Mouse (Mus musculus) C2C12 (cell line): ENCODE data around the gene Adcy7. TPM values are rescaled to one million over a fixed set of nuclear protein-coding genes. Genes with fewer than 3 reads are reported as not detected.

ENCODE experiments used
- H3K27me3 ChIP-seq: one replicate; pipeline ENCODE4 v1.6.1; 2011; ENCODE audit not compliant: control insufficient read depth, insufficient read depth, insufficient read length
- H3K36me3 ChIP-seq: one replicate; pipeline ENCODE4 v1.6.1; 2011; ENCODE audit not compliant: control insufficient read depth, insufficient read depth
- H3K4me3 ChIP-seq: one replicate; pipeline ENCODE4 v1.5.1; 2011; ENCODE audit warnings: mild to moderate bottlenecking, control low read depth; ENCODE audit not compliant: poor library complexity, insufficient read depth, severe bottlenecking
- H3K79me2 ChIP-seq: one replicate; pipeline ENCODE4 v1.6.1; 2011; ENCODE audit not compliant: control insufficient read depth, insufficient read depth
- H3K79me3 ChIP-seq: one replicate; pipeline ENCODE4 v1.6.1; 2011; ENCODE audit warnings: low read depth, control low read depth
- H3ac ChIP-seq: one replicate; pipeline ENCODE3; 2011; ENCODE audit warnings: low read depth; ENCODE audit not compliant: control insufficient read depth, insufficient read length
- CEBPB ChIP-seq: IDR thresholded peaks from one replicate; pipeline ENCODE4 v1.6.1; 2011; ENCODE audit warnings: low read depth, mild to moderate bottlenecking, control low read depth, moderate library complexity
- CTCF ChIP-seq: IDR thresholded peaks from one replicate; pipeline ENCODE4 v1.5.1; 2011; ENCODE audit not compliant: control insufficient read depth, insufficient read depth, insufficient read length
- FOSL1 ChIP-seq: IDR thresholded peaks from one replicate; pipeline ENCODE4 v1.8.0; 2011; ENCODE audit warnings: mild to moderate bottlenecking, low read length; ENCODE audit not compliant: poor library complexity, insufficient read depth, severe bottlenecking
- MAX ChIP-seq: IDR thresholded peaks from one replicate; pipeline ENCODE4 v1.6.1; 2011; ENCODE audit warnings: mild to moderate bottlenecking, control low read depth
- MYOD1 ChIP-seq: IDR thresholded peaks from one replicate; pipeline ENCODE4 v1.6.1; 2011; ENCODE audit warnings: low read depth; ENCODE audit not compliant: control insufficient read depth, insufficient read length
- MYOG ChIP-seq: IDR thresholded peaks from one replicate; pipeline ENCODE4 v1.6.1; 2011; ENCODE audit not compliant: control insufficient read depth, insufficient read length; ENCODE audit errors: extremely low read depth
- USF1 ChIP-seq: IDR thresholded peaks from one replicate; pipeline ENCODE4 v1.6.1; 2011; ENCODE audit warnings: low read depth, mild to moderate bottlenecking, control low read depth, moderate library complexity
- long read RNA-seq, 2 experiments: library from polyadenylated mRNA; unstranded; transcript quantifications; one replicate each; pipeline ENCODE4 v2.0.0; 2019 to 2020
- polyA plus RNA-seq: library from polyadenylated mRNA; unstranded; fragments of >200 nt; fragmentation: generic; extraction: Trizol; gene quantifications from one replicate; pipeline ENCODE4 v1.2.1, GENCODE M21; 2012; ENCODE audit warnings: missing spikeins

Adcy7 gene
- 66.9 TPM for polyA plus RNA-seq
- long read RNA-seq, experiment 1, full-length matches to known transcripts: 1 of 34 reads
- long read RNA-seq, experiment 1, partial matches to known transcripts: 12 of 34 reads
- long read RNA-seq, experiment 1, other reads (novel, unspliced or antisense): 21 of 34 reads
- long read RNA-seq, experiment 2, full-length matches to known transcripts: 249 of 622 reads
- long read RNA-seq, experiment 2, partial matches to known transcripts: 134 of 622 reads
- long read RNA-seq, experiment 2, other reads (novel, unspliced or antisense): 239 of 622 reads

DNA sequence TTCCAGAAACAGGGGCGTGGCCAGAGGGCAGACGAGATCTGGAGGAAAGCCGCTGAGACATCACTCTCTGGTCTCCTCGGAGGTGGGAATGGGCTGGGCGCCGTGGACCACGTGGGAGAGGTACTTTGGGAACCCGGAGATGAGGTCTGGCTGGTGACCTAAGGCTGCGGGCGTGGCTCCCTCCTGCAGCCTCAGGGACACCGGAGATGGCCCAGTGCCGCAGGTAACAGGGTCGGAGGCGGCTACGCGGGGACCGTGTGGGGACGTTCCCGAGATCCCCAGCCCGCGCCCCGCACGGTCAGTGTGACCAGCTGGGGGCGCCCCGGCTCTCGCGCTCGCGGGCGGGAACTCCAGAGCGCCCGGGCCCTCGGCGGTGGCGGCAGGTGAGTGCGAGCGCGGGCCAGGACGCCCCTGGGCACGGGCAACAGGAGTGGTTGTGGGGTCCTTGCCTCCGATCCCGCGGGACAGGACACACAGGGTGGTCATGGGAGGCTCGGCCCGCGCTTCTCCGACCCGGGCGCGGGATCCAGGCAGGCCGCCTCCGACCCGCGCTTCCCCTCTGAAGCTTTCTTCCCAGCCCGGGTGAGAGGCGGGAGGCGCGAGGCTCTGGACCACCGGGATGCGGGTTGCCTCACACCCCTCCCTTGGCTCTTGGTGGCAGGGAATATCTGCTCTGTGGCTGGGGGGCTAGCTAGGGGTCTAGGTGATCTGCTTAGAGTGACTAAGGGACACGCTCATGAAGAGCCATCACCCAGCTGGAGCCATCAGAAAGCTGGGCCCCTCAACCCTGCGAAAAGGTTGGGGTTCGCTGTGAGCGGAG, at the start of gene Adcy7:
Gene Adcy7, plus strand, starts transcription at position 173 of the 820 bp plus-strand sequence.
- peaks cover 53% of the 10 kb centered on the region for H3K79me2 ChIP-seq
- TF ChIP-seq CEBPB: no peak
- TF ChIP-seq USF1: peak; percentile 55
- TF ChIP-seq MYOG: no peak
- peak; percentile 92 for TF ChIP-seq CTCF
- TF ChIP-seq MAX: peak; percentile 72
- no peak for TF ChIP-seq MYOD1
- TF ChIP-seq FOSL1: no peak
- peak within 1 kb of the TSS; percentile 97 for H3ac ChIP-seq
- peaks cover 46% of the 10 kb centered on the region for H3K79me3 ChIP-seq
- H3K36me3 ChIP-seq: peaks cover 21% of the 10 kb centered on the region
- peak within 1 kb of the TSS; percentile 68 for H3K4me3 ChIP-seq
- H3K27me3 ChIP-seq: no peaks in the 10 kb centered on the region

DNA sequence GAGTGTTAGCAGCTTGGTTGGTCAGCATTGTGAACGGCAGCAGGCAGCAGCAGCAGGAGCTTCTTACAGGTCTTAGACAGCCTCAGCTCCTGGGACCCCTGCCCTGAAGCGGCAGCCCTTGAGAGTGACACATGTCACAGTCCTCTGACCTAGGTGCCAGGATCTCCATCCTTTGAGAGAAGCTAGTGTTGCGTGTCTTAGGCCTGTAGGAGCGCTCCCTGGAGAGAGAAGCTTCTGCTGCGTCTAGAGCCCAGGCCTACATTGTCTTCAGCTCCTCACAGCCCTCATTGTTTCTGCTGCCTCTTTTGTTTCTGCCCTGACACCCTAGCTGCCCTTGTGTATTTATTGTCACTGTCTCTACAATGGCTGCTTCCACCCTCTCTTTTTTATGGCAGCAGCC, 46.8 kb upstream of the Adcy7 start:
- peaks cover 97% of the 10 kb centered on the region for H3K79me2 ChIP-seq
- no peak overlapping the region for H3ac ChIP-seq
- TF ChIP-seq FOSL1 (no peak), MYOG (no peak), MYOD1 (no peak)

DNA sequence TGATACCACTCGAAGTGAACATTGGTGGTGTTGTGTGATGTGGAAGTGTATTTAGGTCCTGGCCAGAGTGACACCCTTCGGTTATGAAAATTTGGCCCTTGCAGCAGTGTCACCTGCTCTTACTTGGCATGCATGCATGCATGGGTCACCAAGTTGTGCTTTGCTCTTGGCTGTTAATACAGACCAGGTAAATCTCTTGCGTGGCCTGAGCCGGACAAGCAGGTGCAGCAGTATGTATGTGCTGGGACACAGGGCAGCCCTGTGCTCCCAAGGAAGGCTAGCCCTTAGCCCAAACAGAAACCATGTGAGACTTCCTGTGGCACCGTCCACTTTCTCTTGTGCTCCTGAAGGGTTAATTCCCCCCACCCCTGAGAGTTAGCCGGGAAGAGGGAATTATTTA, 44.4 kb upstream of the Adcy7 start:
- no peak overlapping the region for H3ac ChIP-seq
- no peaks in the 10 kb centered on the region for H3K27me3 ChIP-seq
- H3K79me3 ChIP-seq: peaks cover 28% of the 10 kb centered on the region
- TF ChIP-seq FOSL1: no peak
- no peak for TF ChIP-seq CEBPB
- no peak for TF ChIP-seq MAX
- TF ChIP-seq MYOG: no peak
- TF ChIP-seq MYOD1: no peak
- TF ChIP-seq CTCF: no peak
- peaks cover 97% of the 10 kb centered on the region for H3K79me2 ChIP-seq
- no peak overlapping the region for H3K4me3 ChIP-seq
- H3K36me3 ChIP-seq: no peaks in the 10 kb centered on the region

More for the DNA sequence above, 46.8 kb upstream of the Adcy7 start:
- H3K36me3 ChIP-seq: no peaks in the 10 kb centered on the region
- no peak overlapping the region for H3K4me3 ChIP-seq
- peaks cover 36% of the 10 kb centered on the region for H3K79me3 ChIP-seq
- H3K27me3 ChIP-seq: no peaks in the 10 kb centered on the region

DNA sequence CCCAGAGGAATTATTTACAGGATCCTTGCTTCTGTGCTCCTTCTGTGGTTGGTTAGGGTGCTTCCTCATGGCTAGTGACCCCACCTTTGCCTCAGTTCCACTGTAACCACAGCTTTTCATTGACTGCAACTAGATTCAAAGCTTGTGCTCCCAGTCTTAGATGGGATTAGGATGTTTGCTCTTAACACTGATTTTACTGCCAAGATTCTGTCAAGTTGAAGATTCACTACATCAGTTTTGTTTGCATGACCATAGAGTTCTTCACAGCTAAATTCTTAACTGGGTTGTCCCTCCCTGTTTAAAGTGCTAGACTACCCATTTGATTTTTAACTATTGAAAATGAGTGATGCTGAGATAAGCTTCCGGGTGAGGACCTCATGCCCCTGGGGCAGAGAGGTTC, 43.9 kb upstream of the Adcy7 start:
- no peaks in the 10 kb centered on the region for H3K36me3 ChIP-seq
- H3K27me3 ChIP-seq: no peaks in the 10 kb centered on the region
- no peak overlapping the region for H3ac ChIP-seq
- H3K4me3 ChIP-seq: no peak overlapping the region
- no peak for TF ChIP-seq CTCF
- no peak for TF ChIP-seq MAX
- TF ChIP-seq MYOG: no peak
- no peak for TF ChIP-seq FOSL1
- TF ChIP-seq MYOD1: no peak
- no peak for TF ChIP-seq USF1
- no peak for TF ChIP-seq CEBPB
- peaks cover 99% of the 10 kb centered on the region for H3K79me2 ChIP-seq
- peaks cover 30% of the 10 kb centered on the region for H3K79me3 ChIP-seq

DNA sequence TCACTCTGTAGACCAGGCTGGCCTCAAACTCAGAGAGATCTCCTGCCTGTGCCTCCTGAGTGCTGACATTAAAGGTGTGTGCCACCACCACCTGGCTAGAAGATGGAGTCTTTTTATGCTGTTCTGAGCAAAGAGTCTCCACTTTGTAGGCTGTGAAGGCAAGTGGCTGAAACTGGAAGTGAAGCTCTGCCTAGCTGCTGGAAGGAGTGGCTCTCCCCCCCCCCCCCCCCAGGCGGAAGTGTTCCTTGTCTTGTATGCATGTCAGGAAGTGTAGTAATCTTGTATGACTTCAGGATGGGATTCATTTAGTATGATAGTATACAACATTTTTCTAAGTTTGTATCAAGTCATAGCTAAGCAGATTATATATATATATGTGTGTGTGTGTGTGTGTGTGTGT, 43.4 kb upstream of the Adcy7 start:
- Histone ChIP-seq H3K27me3 (no peaks in the 10 kb centered on the region), H3ac (no peak overlapping the region), H3K79me3 (peaks cover 28% of the 10 kb centered on the region), H3K36me3 (no peaks in the 10 kb centered on the region), H3K4me3 (no peak overlapping the region), H3K79me2 (peaks cover 94% of the 10 kb centered on the region)
- TF ChIP-seq MAX: no peak
- no peak for TF ChIP-seq CEBPB
- no peak for TF ChIP-seq FOSL1
- no peak for TF ChIP-seq USF1
- no peak for TF ChIP-seq MYOG
- no peak for TF ChIP-seq CTCF
- TF ChIP-seq MYOD1: no peak
